Mouse (Mus musculus): ENCODE data around the gene Adamtsl4. TPM values are rescaled to one million over a fixed set of nuclear protein-coding genes. Genes with fewer than 3 reads are reported as not detected.

Adamtsl4 gene
- total RNA-seq, 4 experiments from 2014 or later = 35.5 to 60.3 (median 45.4) TPM

DNA sequence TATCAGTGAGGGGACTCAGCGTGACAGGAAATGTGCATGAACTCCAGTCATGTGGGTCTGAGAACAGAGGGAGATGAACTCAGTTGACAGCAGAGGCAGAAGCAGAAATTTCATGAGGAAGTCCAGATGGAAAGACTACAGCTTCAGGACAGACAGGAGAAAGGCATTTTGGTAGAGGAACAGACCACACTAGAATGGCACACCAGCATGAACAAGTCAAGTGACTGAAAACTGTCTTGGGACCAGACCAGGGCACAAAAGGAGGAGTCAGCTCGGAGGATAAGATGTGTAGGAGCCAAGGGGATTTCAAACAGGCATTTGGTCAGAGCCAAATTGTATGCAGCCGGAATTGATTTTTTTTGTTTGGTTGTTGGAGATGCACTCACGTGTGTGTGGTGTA lies 52.1 kb downstream of the Adamtsl4 start:
- no peak for DNase-seq (ENCODE audit: low spot score)

DNA sequence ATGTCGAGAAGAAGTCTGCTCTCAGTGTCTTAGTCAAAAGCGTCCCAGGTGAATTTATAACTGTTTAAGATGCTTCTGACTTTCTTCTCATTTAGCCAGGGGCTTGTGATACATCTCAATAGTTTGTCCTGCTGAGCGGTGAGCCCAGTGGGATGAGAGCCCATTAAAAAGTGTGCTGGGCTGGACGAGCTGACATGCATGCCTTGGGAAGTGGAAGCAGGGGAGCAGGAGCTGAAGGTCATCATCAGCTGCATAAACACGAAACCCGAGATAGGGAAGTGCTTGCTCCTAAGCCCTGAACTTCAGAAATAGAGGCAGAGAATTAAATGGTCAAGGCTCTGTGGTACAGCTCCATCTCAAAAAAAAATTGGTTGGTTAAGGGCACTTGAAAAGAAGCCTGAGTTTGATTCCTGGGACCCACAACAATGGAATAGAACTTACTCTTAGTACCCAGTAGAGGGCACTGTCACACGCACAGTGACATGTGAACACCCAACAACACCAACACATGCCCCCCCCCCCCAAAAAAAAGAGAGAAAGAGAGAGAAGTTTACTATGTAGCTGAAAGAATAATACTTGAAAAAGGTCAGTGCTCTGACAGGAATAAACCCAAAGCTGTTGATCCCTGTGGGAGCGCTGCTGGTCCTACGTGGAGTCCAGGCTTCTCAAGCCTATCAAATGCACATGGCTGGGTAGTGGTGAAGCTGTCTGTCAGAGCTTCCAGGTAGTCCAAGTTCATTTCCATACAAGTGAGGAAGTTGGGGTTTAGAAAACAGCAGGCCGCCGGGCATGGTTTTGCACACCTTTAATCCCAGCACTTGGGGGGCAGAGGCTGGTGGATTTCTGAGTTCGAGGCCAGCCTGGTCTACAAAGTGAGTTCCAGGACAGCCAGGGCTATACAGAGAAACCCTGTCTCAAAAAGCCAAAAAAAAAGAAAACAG lies 54.8 kb downstream of the Adamtsl4 start:
- no peak for DNase-seq (ENCODE audit: low spot score)

DNA sequence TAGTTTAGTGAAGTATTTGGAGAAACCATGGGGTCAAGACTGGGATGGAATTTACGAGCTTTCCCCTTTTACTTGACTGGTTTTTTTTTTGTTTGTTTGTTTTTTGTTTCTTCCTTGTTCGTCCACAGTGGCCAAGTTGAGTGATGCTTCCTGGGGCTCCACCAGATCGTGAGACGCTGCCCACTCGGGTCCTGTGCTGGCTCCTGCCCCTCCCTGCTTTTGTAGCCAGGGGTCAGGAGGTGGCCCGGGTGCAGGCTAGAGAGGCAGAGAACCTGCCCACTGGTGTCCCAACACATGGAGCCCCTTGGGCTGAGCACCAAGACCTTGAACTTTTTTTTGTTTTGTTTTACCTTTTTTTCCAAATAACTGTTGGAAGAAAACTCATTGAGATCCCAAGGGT lies 56.4 kb downstream of the Adamtsl4 start:
- no peak for DNase-seq (ENCODE audit: low spot score)

DNA sequence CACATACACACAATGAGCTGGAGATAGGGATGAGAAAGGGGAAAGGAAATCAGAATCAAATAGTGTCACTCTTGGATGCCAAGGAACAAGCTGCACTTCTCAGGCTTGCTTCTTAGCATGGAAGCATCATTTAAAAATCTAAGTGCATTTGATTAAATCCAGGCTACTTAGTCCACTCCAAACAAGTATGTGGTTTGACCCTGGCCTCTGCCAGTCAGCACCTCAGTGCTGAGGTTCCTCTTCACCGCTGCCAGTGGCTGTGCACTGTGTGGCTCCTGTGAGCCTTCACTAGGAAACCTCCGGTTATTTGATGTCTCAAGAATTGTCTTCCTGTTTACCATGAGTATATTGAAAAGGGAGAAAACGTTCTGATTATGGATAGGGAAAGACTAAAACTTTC lies 56.9 kb downstream of the Adamtsl4 start:
- no peak for DNase-seq (ENCODE audit: low spot score)

DNA sequence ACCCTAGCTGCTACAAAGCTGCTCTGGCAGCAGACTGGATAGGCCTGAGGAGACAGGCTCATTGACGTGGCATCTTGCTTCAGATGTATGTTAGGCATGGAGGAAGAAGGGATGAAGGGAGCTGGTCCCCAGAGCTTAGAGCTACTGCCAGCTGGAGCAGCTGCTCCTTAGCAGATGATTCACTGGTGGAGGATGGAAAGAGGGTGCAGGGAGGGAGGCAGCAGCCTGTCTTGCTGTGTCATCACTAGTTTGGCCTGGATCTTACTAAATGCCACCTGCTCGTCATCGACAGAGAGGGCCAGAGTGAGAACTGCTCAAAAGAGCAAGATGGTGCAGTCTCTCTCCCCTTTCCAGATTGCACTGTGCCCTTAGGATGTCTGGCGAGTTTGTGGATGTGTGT lies 58.0 kb downstream of the Adamtsl4 start:
- DNase-seq (ENCODE audit: low spot score) = no peak

DNA sequence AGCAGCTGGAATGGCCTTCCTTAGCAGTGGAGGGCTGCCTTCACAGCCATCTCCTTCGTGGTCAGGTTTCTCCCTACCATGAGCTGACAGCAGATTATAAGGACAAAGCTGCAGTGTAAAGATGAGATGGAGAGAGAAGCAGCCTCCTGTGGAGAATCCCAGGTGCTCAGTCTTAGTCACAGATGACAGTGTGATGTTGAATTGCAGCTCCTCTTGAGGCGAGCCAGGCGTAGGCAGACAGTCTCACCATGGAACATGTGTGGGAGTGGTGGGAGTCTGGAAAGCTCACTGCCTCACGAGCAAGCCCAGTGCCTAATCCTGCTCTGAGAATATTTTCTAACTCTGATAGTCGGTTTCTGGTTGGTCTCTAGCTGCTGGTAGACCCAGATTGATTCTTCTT lies 60.0 kb downstream of the Adamtsl4 start:
- no peak for DNase-seq (ENCODE audit: low spot score)

Small RNA genes within 50 kb of the gene (microRNA-seq; reads per million reads assigned to microRNA genes)
- not detected for gene Mir7014

Other genes starting within 250 kb of the Adamtsl4 start
- 1 to 10 TPM; 5.3 to 7.9 (median 6.6) TPM for gene Ctsk, start 188.7 kb downstream of the Adamtsl4 start, total RNA-seq (2022)
- 10 to 100 TPM in 2 of 4 experiments, 1 to 10 TPM in 2; 7.8 to 17.5 (median 10.0) TPM for gene Ctss, start 161.1 kb downstream of the Adamtsl4 start, total RNA-seq (2022)
- gene Hormad1, start 128.2 kb downstream of the Adamtsl4 start, total RNA-seq (2022) = not detected
- 10 to 100 TPM; 17.9 to 20.9 (median 19.6) TPM for gene Golph3l, start 99.0 kb downstream of the Adamtsl4 start, total RNA-seq (2022)
- 10 to 100 TPM; 77.2 to 84.9 (median 80.6) TPM for gene Ensa, start 62.9 kb downstream of the Adamtsl4 start, total RNA-seq (2022)
- gene Mcl1, start 29.1 kb downstream of the Adamtsl4 start, total RNA-seq (2022) = 100 to 1,000 TPM; 123 to 159 (median 134) TPM
- 10 to 100 TPM; 36.6 to 76.5 (median 42.3) TPM for gene Ecm1, start 51.7 kb upstream of the Adamtsl4 start, total RNA-seq (2022)
- gene Tars2, start 72.3 kb upstream of the Adamtsl4 start, total RNA-seq (2022) = 10 to 100 TPM; 48.1 to 51.8 (median 49.0) TPM
- 10 to 100 TPM; 39.1 to 47.6 (median 41.0) TPM for gene Rprd2, start 130.9 kb upstream of the Adamtsl4 start, total RNA-seq (2022)
- 10 to 100 TPM; 13.9 to 22.5 (median 21.3) TPM for gene Prpf3, start 168.0 kb upstream of the Adamtsl4 start, total RNA-seq (2022)
- gene Mrps21, start 183.6 kb upstream of the Adamtsl4 start, total RNA-seq (2022) = 100 to 1,000 TPM; 312 to 354 (median 350) TPM
- gene Ciart, start 194.3 kb upstream of the Adamtsl4 start, total RNA-seq (2022) = 10 to 100 TPM; 12.0 to 58.8 (median 26.9) TPM
- gene BC028528, start 204.1 kb upstream of the Adamtsl4 start, total RNA-seq (2022) = 10 to 100 TPM in 2 of 4 experiments, 1 to 10 TPM in 2; 6.3 to 12.0 (median 8.4) TPM
- gene Aph1a, start 206.1 kb upstream of the Adamtsl4 start, total RNA-seq (2022) = 100 to 1,000 TPM; 102 to 115 (median 107) TPM
- gene Car14, start 216.8 kb upstream of the Adamtsl4 start, total RNA-seq (2022) = 100 to 1,000 TPM; 170 to 196 (median 181) TPM
- gene Anp32e, start 241.3 kb upstream of the Adamtsl4 start, total RNA-seq (2022) = 10 to 100 TPM; 76.7 to 95.7 (median 82.9) TPM

All from heart, adult 8-10 months (tissue).